Mouse (Mus musculus) MEL (cell line): ENCODE data around the gene Ckmt2. TPM values are rescaled to one million over a fixed set of nuclear protein-coding genes. Genes with fewer than 3 reads are reported as not detected.

Source experiments
- DNase-seq: peaks from one replicate; pipeline ENCODE4 v3.0.0; 2011; ENCODE audit warnings: low read depth, low spot score
- H3K27ac ChIP-seq: 2 replicates; pipeline ENCODE4 v1.5.1; 2012; ENCODE audit warnings: low read depth, mild to moderate bottlenecking, control low read depth, low read length, moderate library complexity; ENCODE audit not compliant: control insufficient read depth
- H3K27me3 ChIP-seq, 2 experiments: fragments of 150-350 bp in 1 of 2; sonication (generic) in 1 of 2; 2 replicates each; pipeline ENCODE4 v1.6.1; 2012; ENCODE audit warnings: low read length in 2 of 2, mild to moderate bottlenecking in 2 of 2, improper control_type of control experiment in 1 of 2, moderate library complexity in 1 of 2; ENCODE audit not compliant: insufficient read depth in 2 of 2, control insufficient read depth in 1 of 2
- H3K36me3 ChIP-seq, 2 experiments: 2 replicates each; pipeline ENCODE4 v1.6.1; 2012 to 2014; ENCODE audit warnings: low read length in 2 of 2, improper control_type of control experiment in 1 of 2, inconsistent platforms in 1 of 2, mild to moderate bottlenecking in 1 of 2; ENCODE audit not compliant: insufficient read depth in 2 of 2, control insufficient read depth in 1 of 2
- H3K4me1 ChIP-seq, 2 experiments: fragments of 150-350 bp in 1 of 2; sonication (generic) in 1 of 2; 2 replicates each; pipeline ENCODE4 v1.6.1; 2012; ENCODE audit warnings: low read length in 2 of 2, improper control_type of control experiment in 1 of 2, mild to moderate bottlenecking in 1 of 2; ENCODE audit not compliant: insufficient read depth in 2 of 2, control insufficient read depth in 1 of 2
- H3K4me3 ChIP-seq, 2 experiments: fragments of 150-350 bp in 1 of 2; sonication (generic) in 1 of 2; 2 replicates each; pipeline ENCODE4 v1.5.1; 2012; ENCODE audit warnings: low read depth in 2 of 2, low read length in 2 of 2, mild to moderate bottlenecking in 2 of 2, moderate library complexity in 2 of 2, control low read depth in 1 of 2, improper control_type of control experiment in 1 of 2; ENCODE audit not compliant: control insufficient read depth in 1 of 2, insufficient read depth in 1 of 2
- H3K79me2 ChIP-seq: 2 replicates; pipeline ENCODE4 v1.6.1; 2012; ENCODE audit warnings: mild to moderate bottlenecking, low read length, moderate library complexity; ENCODE audit not compliant: control insufficient read depth, poor library complexity, insufficient read depth
- H3K9ac ChIP-seq: 2 replicates; pipeline ENCODE4 v1.6.1; 2012; ENCODE audit warnings: low read depth, mild to moderate bottlenecking, control low read depth, low read length, moderate library complexity; ENCODE audit not compliant: control insufficient read depth, poor library complexity, severe bottlenecking
- H3K9me3 ChIP-seq: fragments of 150-350 bp; sonication (generic); replicated peaks from 2 replicates; pipeline ENCODE4 v1.6.1; 2012; ENCODE audit warnings: mild to moderate bottlenecking, low read length, improper control_type of control experiment, moderate library complexity; ENCODE audit not compliant: insufficient read depth
- CTCF ChIP-seq, 3 experiments: IDR thresholded peaks in 2 of 3; conservative IDR thresholded peaks in 1 of 3; 2 replicates each; pipeline ENCODE4 v1.5.1; 2011 to 2012; ENCODE audit warnings: low read length in 3 of 3, low read depth in 2 of 3, mild to moderate bottlenecking in 2 of 3, improper control_type of control experiment in 1 of 3, inconsistent platforms in 1 of 3, mixed read lengths in 1 of 3, moderate library complexity in 1 of 3; ENCODE audit not compliant: control insufficient read depth in 1 of 3, insufficient read depth in 1 of 3, poor library complexity in 1 of 3, severe bottlenecking in 1 of 3
- E2F4 ChIP-seq: IDR thresholded peaks from 2 replicates; pipeline ENCODE4 v1.6.1; 2011; ENCODE audit warnings: low read depth, low read length, improper control_type of control experiment, borderline replicate concordance
- HCFC1 ChIP-seq: IDR thresholded peaks from 2 replicates; pipeline ENCODE4 v1.6.1; 2012; ENCODE audit warnings: low read depth, mild to moderate bottlenecking, inconsistent platforms, low read length, improper control_type of control experiment, moderate library complexity
- MAFK ChIP-seq: IDR thresholded peaks from 2 replicates; pipeline ENCODE4 v1.6.1; 2011; ENCODE audit warnings: low read depth, mild to moderate bottlenecking, low read length, improper control_type of control experiment, borderline replicate concordance
- MAX ChIP-seq: IDR thresholded peaks from 2 replicates; pipeline ENCODE4 v1.6.1; 2011; ENCODE audit warnings: low read length, improper control_type of control experiment
- MEF2A ChIP-seq: IDR thresholded peaks from 2 replicates; pipeline ENCODE4 v1.6.1; 2014; ENCODE audit warnings: low read depth, mild to moderate bottlenecking, inconsistent platforms, low read length, improper control_type of control experiment; ENCODE audit not compliant: poor library complexity, insufficient replicate concordance, severe bottlenecking; ENCODE audit errors: extremely low read depth
- POLR2AphosphoS2 ChIP-seq: IDR thresholded peaks from 2 replicates; pipeline ENCODE4 v1.6.1; 2011; ENCODE audit warnings: low read length, improper control_type of control experiment
- POLR2AphosphoS5 ChIP-seq: IDR thresholded peaks from 2 replicates; pipeline ENCODE4 v1.6.1; 2012; ENCODE audit warnings: low read depth, borderline replicate concordance, mild to moderate bottlenecking, inconsistent platforms, low read length, moderate library complexity, mixed read lengths
- RAD21 ChIP-seq: IDR thresholded peaks from 2 replicates; pipeline ENCODE4 v1.6.1; 2011; ENCODE audit warnings: mild to moderate bottlenecking, low read depth, low read length, improper control_type of control experiment
- SIN3A ChIP-seq: IDR thresholded peaks from 2 replicates; pipeline ENCODE4 v1.6.1; 2012; ENCODE audit warnings: low read length, improper control_type of control experiment, inconsistent platforms
- SMC3 ChIP-seq: IDR thresholded peaks from 2 replicates; pipeline ENCODE4 v1.6.1; 2011; ENCODE audit warnings: low read depth, low read length, improper control_type of control experiment
- TBP ChIP-seq: IDR thresholded peaks from 2 replicates; pipeline ENCODE4 v1.8.0; 2011; ENCODE audit warnings: low read depth, low read length, improper control_type of control experiment
- USF1 ChIP-seq: IDR thresholded peaks from 2 replicates; pipeline ENCODE4 v1.6.1; 2014; ENCODE audit warnings: low read depth, mild to moderate bottlenecking, inconsistent platforms, low read length, improper control_type of control experiment, moderate library complexity
- USF2 ChIP-seq, 2 experiments: IDR thresholded peaks; 2 replicates each; pipeline ENCODE4 v1.6.1; 2011 to 2012; ENCODE audit warnings: improper control_type of control experiment in 2 of 2, low read length in 2 of 2, borderline replicate concordance in 1 of 2, inconsistent platforms in 1 of 2, low read depth in 1 of 2, mild to moderate bottlenecking in 1 of 2; ENCODE audit not compliant: insufficient read depth in 1 of 2
- ZC3H11A ChIP-seq: IDR thresholded peaks from 2 replicates; pipeline ENCODE4 v1.6.1; 2012; ENCODE audit warnings: low read depth, mild to moderate bottlenecking, inconsistent platforms, low read length, improper control_type of control experiment
- ZMIZ1 ChIP-seq: IDR thresholded peaks from 2 replicates; pipeline ENCODE4 v1.6.1; 2012; ENCODE audit warnings: low read depth, mild to moderate bottlenecking, inconsistent platforms, low read length, improper control_type of control experiment, moderate library complexity
- ZNF384 ChIP-seq: IDR thresholded peaks from 2 replicates; pipeline ENCODE4 v1.6.1; 2012; ENCODE audit warnings: low read depth, mild to moderate bottlenecking, inconsistent platforms, low read length, improper control_type of control experiment
- polyA plus RNA-seq, 2 experiments: library from polyadenylated mRNA; stranded (reverse) in 1 of 2; unstranded in 1 of 2; fragments of >175 nt in 1 of 2; fragments of >200 nt in 1 of 2; gene quantifications; 2 replicates each; pipeline versions ENCODE4 v1.2.1 to v1.2.4; 2012; ENCODE audit warnings: low replicate concordance in 2 of 2, low read depth in 1 of 2; ENCODE audit not compliant: insufficient read length in 2 of 2, insufficient read depth in 1 of 2, missing spikeins in 1 of 2
- total RNA-seq: library from RNA; depleted of rRNA; stranded (reverse); fragments of 300-350 nt; gene quantifications from 2 replicates; pipeline ENCODE4 v1.2.3, GENCODE M21; 2012

Ckmt2 gene
- total and polyA plus RNA-seq, 3 experiments = not detected

DNA sequence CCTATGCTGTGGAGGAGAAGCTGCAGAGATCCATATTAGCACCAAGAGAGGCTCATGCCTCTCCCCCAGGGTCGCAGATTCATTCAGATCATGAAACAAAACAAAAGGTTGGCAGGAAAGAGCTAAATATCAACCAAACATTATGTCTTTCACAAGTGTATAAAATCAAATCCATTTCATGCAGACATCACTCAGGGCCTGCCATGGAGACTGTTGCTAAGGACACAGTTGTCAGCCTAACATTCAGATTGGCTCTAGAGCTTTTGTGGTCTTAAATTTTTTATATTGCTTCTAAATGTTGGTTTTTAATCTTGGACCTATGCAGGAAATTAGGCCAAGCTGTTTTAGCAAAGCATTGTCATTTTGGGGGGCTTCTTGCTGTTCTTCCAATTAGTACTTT is 8.1 kb downstream of the Ckmt2 start:
- H3K9ac ChIP-seq = no peak overlapping the region
- H3K4me3 ChIP-seq = no peak overlapping the region
- no peaks in the 10 kb centered on the region for H3K4me1 ChIP-seq
- no peak overlapping the region for H3K27ac ChIP-seq
- TF ChIP-seq ZNF384 (no peak), HCFC1 (no peak), E2F4 (no peak), MAX (no peak), ZMIZ1 (no peak), USF1 (no peak), USF2 (IDR thresholded peaks at IDR 0.05; ENCODE audit: borderline replicate concordance in 1 of 2, insufficient read depth in 1 of 2, low read depth in 1 of 2, low read length in 2 of 2) (no peak), TBP (no peak)
- H3K9me3 ChIP-seq = no peaks in the 10 kb centered on the region
- no peaks in the 10 kb centered on the region for H3K36me3 ChIP-seq
- DNase-seq = no peak
- H3K79me2 ChIP-seq = no peaks in the 10 kb centered on the region
- peaks cover 0 to 7% of the 10 kb centered on the region in 2 experiments; a peak in 2 of 4 replicates for H3K27me3 ChIP-seq

GRCm38 (mm10) chr13:91858835-91859234 is 17.9 kb downstream of the Ckmt2 start:
- Histone ChIP-seq H3K4me1 (no peaks in the 10 kb centered on the region), H3K4me3 (no peak overlapping the region)
- TF ChIP-seq POLR2AphosphoS2 (no peak), POLR2AphosphoS5 (no peak), MEF2A (no peak), SMC3 (peak; percentile 67), SIN3A (no peak), RAD21 (peak; percentile 54), MAFK (no peak), USF1 (no peak), MAX (no peak), ZC3H11A (peak; percentile 35; the same call in 1 of the 2 replicates), CTCF (IDR thresholded peaks at IDR 0.05 in 2 of 3, conservative IDR thresholded peaks at IDR 0.05 in 1 of 3; ENCODE audit: control insufficient read depth in 1 of 3, insufficient read depth in 1 of 3, low read depth in 2 of 3, low read length in 3 of 3, poor library complexity in 1 of 3, severe bottlenecking in 1 of 3) (peak; percentile 50 to 59 (median 58))
- TF ChIP-seq, all 39 proteins: peak for 4
- Histone ChIP-seq H3K27me3 (no peaks in the 10 kb centered on the region; a peak in 3 of 4 replicates), H3K9ac (no peak overlapping the region), H3K9me3 (no peaks in the 10 kb centered on the region), H3K36me3 (no peaks in the 10 kb centered on the region), H3K79me2 (no peaks in the 10 kb centered on the region), H3K27ac (no peak overlapping the region)
- DNase-seq = peak; percentile 29
